Mouse (Mus musculus) heart, adult 2 months (tissue): Measurements from ENCODE around the gene Sh3bp1.

Experiments used
- CTCF ChIP-seq: fragments of 200-600 bp; IDR thresholded peaks from 2 replicates; pipeline ENCODE4 v1.8.1; 2022; ENCODE audit warnings: antibody characterized with exemption, mild to moderate bottlenecking, moderate library complexity
- POLR2A ChIP-seq: fragments of 200-500 bp; IDR thresholded peaks from 2 replicates; pipeline ENCODE4 v1.6.1; 2011; ENCODE audit warnings: mild to moderate bottlenecking, low read depth, low read length, control low read depth; ENCODE audit not compliant: insufficient read depth

DNA sequence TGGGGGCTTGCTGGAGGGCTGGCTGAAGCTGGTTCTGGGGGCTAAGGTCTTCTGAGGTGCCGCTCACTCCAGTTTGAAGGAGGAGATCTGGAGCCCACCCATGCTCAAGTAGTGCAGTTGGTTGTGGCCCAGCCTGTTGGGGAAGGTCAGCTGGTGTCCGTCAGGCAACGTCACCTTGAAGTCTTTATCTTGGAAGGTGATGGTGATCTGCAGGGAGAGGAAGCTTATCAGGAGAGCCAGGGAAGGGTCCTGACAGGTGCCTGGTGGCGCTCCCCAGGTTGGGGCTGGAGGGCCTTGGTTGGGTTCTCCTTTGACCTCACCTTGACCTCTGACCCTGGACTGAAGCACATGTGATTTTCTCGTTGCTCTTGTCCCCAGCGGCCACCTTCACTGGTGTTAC lies 48.6 kb upstream of the Sh3bp1 start:
- TF ChIP-seq POLR2A (0 out of 2 replicates have a peak, but pooled peaks have one; percentile 10), CTCF (no peak)
